Mouse (Mus musculus) neural tube, embryonic 13.5 days (tissue): ENCODE results near the gene D830030K20Rik. TPM values are rescaled to one million over a fixed set of nuclear protein-coding genes. Genes with fewer than 3 reads are reported as not detected.
"Not testable (repeated sequence)": the region's sequence is repeated elsewhere in the genome, so short reads cannot be mapped to it uniquely, and the experiment has no call there.

Experiments
- ATAC-seq: fragments of 200-750 bp; cut with Nextera tagmentation; 2 replicates; pipeline ENCODE4 v1.8.0; 2017; ENCODE audit warnings: low read depth, mild to moderate bottlenecking, moderate TSS enrichment, moderate library complexity
- H3K27ac ChIP-seq: fragments of 300-500 bp; sonication (generic); replicated peaks from 2 replicates; pipeline ENCODE4 v1.5.1; 2015; ENCODE audit warnings: moderate library complexity, mild to moderate bottlenecking, inconsistent platforms
- H3K27me3 ChIP-seq: fragments of 300-500 bp; sonication (generic); 2 replicates; pipeline ENCODE4 v1.6.1; 2015; ENCODE audit warnings: mild to moderate bottlenecking, inconsistent platforms
- H3K36me3 ChIP-seq: fragments of 300-500 bp; sonication (generic); 2 replicates; pipeline ENCODE4 v1.6.1; 2015; ENCODE audit warnings: mild to moderate bottlenecking, inconsistent platforms
- H3K4me1 ChIP-seq: fragments of 300-500 bp; sonication (generic); replicated peaks from 2 replicates; pipeline ENCODE4 v1.6.1; 2015; ENCODE audit warnings: inconsistent platforms
- H3K4me2 ChIP-seq: fragments of 300-500 bp; sonication (generic); 2 replicates; pipeline ENCODE4 v1.6.1; 2015; ENCODE audit warnings: inconsistent platforms, mild to moderate bottlenecking, moderate library complexity
- H3K4me3 ChIP-seq: fragments of 300-500 bp; sonication (generic); 2 replicates; pipeline ENCODE4 v1.5.1; 2015; ENCODE audit warnings: mild to moderate bottlenecking, inconsistent platforms
- H3K9ac ChIP-seq: fragments of 300-500 bp; sonication (generic); 2 replicates; pipeline ENCODE4 v1.6.1; 2015; ENCODE audit warnings: moderate library complexity, mild to moderate bottlenecking, inconsistent platforms
- H3K9me3 ChIP-seq: fragments of 300-500 bp; sonication (generic); 2 replicates; pipeline ENCODE4 v1.6.1; 2016; ENCODE audit warnings: inconsistent platforms
- WGBS: fragments of 180-500 bp; shearing (Covaris S2); methylation state at CpG from one replicate; pipeline ENCODE4 v1.1.7; 2015; 5-methylcytosine and 5-hydroxymethylcytosine counted together
- polyA plus RNA-seq: library from polyadenylated mRNA; unstranded; fragments of >200 nt; fragmentation: Nextera tagmentation; extraction: Ambion mirVana; gene quantifications from 2 replicates; pipeline ENCODE4 v1.2.1, GENCODE M21; 2015

Gene D830030K20Rik
- polyA plus RNA-seq, result 21.3 and 25.5 TPM in 2 replicates

DNA sequence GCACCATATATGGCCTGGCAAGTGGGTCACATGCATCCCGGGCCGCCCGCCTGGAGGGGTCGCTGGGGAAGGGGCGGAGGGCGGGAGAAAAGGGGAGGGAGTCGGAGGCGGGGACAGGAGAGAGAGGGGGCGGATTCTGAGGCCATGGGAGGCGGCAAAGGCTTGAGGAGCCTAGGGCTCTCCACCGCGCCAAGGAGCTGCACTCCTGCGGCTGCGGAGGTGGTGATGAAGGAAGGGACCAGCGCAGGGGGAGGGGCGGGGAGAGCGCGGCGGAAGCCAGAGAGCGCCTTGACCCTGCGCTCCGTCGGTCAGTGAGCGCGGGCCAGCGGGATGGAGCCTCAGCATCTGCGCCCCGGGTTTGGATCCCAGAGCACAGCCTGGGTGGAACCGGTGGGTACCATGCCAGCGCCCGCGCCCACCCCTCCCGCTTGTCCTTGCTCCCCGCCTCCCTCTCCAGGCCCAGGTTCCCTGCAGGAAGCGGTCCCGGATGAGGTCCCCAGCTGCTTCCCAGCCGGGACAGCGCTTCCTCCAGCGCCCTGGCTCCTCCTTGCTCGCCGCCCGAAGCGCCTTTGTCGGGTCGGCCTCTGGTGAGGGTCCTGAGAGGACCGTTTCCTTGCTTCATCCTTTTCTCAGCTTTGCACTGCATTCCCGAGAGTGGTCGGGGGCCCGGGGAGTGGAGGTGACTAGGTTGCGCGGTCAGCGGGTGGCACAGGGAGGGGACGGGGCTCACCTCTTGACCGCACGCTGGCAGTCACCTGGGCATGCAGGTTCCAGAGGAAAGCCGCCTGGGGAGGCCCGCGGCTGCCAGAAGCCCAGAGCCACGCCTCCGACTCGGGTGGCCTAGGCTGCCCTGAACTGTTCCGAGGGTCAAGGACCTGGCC, at the start of gene D830030K20Rik:
Gene D830030K20Rik (plus strand): TSS at position 217 of the 881 bp plus-strand sequence.
- not testable (repeated sequence) for H3K27me3 ChIP-seq, H3K4me1 ChIP-seq, H3K27ac ChIP-seq, H3K36me3 ChIP-seq, H3K9me3 ChIP-seq
- Histone ChIP-seq H3K4me3 (peak within 1 kb of the TSS; percentile 55), H3K4me2 (peak within 1 kb of the TSS; percentile 74), H3K9ac (peak within 1 kb of the TSS; percentile 72)
- 0% methylated on average over 22 of the region's 62 CpGs for WGBS
- peak; percentile 79 for ATAC-seq

DNA sequence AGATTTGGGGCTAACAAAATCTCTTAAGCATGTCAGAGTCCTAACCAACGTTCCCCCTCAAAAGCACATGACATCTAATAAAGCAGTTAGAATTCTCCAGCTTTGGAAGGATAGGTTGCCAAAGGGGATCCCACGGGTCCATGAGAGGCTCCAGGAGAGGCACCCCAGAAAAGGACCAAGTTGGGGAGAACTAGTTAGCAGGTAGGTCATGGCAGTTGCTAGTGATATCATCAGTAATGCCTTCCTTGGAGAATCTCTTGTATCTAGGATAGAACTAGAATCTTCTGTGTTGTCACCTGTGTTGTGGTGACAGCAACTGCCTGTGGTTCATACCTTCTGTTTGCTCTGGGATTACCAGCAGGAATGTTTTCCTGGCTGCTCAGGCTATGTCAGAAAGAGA, 20.3 kb upstream of the D830030K20Rik start, which contains the start of gene Gm5795:
Gene Gm5795 (plus strand): TSS at position 301 of the 400 bp plus-strand sequence.
- no CpG with 5 or more reads among the region's 2 CpGs for WGBS
- not testable (repeated sequence) for H3K9me3 ChIP-seq, H3K9ac ChIP-seq, H3K4me2 ChIP-seq, H3K27ac ChIP-seq, H3K36me3 ChIP-seq, H3K4me3 ChIP-seq, H3K4me1 ChIP-seq, H3K27me3 ChIP-seq, ATAC-seq

DNA sequence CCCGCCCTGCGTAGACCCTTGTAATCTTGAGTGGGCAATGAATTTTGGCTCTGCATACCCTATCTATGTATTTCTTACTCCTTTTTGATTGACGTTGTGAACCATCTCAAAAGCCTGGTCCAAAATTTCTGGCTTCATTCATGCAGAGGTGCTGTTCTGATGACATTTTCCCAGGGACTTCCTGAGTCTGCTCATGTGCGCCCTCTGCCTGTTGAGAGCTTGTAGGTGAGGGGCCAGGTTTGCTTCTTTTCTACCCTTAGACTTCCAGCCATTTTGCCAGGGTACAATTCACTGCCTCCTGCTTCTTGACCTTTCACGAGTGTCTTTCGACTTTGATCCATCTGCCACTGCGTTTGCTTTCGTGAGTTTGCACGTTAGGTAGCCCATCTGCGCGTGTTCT, 1.1 kb downstream of the D830030K20Rik start:
- peak overlapping the region; percentile 27 for H3K4me2 ChIP-seq
- not testable (repeated sequence) for H3K4me3 ChIP-seq
- WGBS, result 11% methylated on average over 9 of the region's 11 CpGs

GRCm38 (mm10) chr14:3262531-3262930, 54.2 kb downstream of the D830030K20Rik start:
- H3K27ac ChIP-seq, H3K36me3 ChIP-seq, H3K4me2 ChIP-seq, H3K27me3 ChIP-seq, H3K9me3 ChIP-seq, ATAC-seq, H3K4me1 ChIP-seq, H3K4me3 ChIP-seq, H3K9ac ChIP-seq: not testable (repeated sequence)
- WGBS, result 92% methylated on average over 2 of the region's 2 CpGs

More for the DNA sequence above, 1.1 kb downstream of the D830030K20Rik start:
- not testable (repeated sequence) for H3K4me1 ChIP-seq, H3K27ac ChIP-seq, H3K36me3 ChIP-seq, H3K27me3 ChIP-seq, ATAC-seq, H3K9ac ChIP-seq, H3K9me3 ChIP-seq

Other genes with a start within 250 kb of the D830030K20Rik start
- not detected in 2 replicates for gene Gm2888, start 178.5 kb upstream of the D830030K20Rik start, polyA plus RNA-seq
- 9.0 and 10.5 TPM in 2 replicates for gene Gm2897, start 159.2 kb upstream of the D830030K20Rik start, polyA plus RNA-seq
- gene Gm10340, start 74.5 kb upstream of the D830030K20Rik start, polyA plus RNA-seq, result not detected in 2 replicates
- 0.31 TPM in 1 of 2 replicates, not detected in the other for gene Gm5795, start 20.2 kb upstream of the D830030K20Rik start, polyA plus RNA-seq
- not detected in 2 replicates for gene Gm2956, start 124.1 kb downstream of the D830030K20Rik start, polyA plus RNA-seq
- not detected in 2 replicates for gene Gm10413, start 186.6 kb downstream of the D830030K20Rik start, polyA plus RNA-seq
- 11.6 and 12.3 TPM in 2 replicates for gene Gm10409, start 204.1 kb downstream of the D830030K20Rik start, polyA plus RNA-seq
- gene Gm3005, start 219.6 kb downstream of the D830030K20Rik start, polyA plus RNA-seq, result 5.0 and 6.3 TPM in 2 replicates
- gene Gm10408, start 240.9 kb downstream of the D830030K20Rik start, polyA plus RNA-seq, result not detected in 2 replicates